Mouse (Mus musculus): Measurements from ENCODE around the gene Tnfrsf19. TPM values are rescaled to one million over a fixed set of nuclear protein-coding genes. Genes with fewer than 3 reads are reported as not detected.

Tnfrsf19 gene
- polyA plus RNA-seq, 1 experiment from 2014 or later: 127 TPM

GRCm38 (mm10) chr14:60993092-60993491 lies 53.2 kb downstream of the Tnfrsf19 start:
- no peak overlapping the region for H3K27ac ChIP-seq (ENCODE audit: low read depth, low read length)
- ATAC-seq (replicated peaks; ENCODE audit: low FRiP score) (no peak), DNase-seq (ENCODE audit: low spot score) (no peak)
- no peaks in the 10 kb centered on the region for H3K9me3 ChIP-seq (ENCODE audit: control insufficient read depth, low read length)
- H3K4me2 ChIP-seq (ENCODE audit: low read depth, low read length, severe bottlenecking): no peak overlapping the region
- H3K27me3 ChIP-seq (ENCODE audit: control insufficient read depth, insufficient read depth, low read length): no peaks in the 10 kb centered on the region
- H3K4me3 ChIP-seq (ENCODE audit: low read depth, low read length): no peak overlapping the region
- H3K4me1 ChIP-seq (replicated peaks; ENCODE audit: control insufficient read depth, insufficient read depth, low read length): peaks cover 11% of the 10 kb centered on the region; the same call in 1 of the 2 replicates
- H3K9ac ChIP-seq (ENCODE audit: low read length): no peak overlapping the region
- no peaks in the 10 kb centered on the region; the same call in 1 of the 2 replicates for H3K36me3 ChIP-seq (ENCODE audit: control insufficient read depth, insufficient read depth, low read length)
- 95% methylated on average over 3 of the region's 3 CpGs for WGBS

DNA sequence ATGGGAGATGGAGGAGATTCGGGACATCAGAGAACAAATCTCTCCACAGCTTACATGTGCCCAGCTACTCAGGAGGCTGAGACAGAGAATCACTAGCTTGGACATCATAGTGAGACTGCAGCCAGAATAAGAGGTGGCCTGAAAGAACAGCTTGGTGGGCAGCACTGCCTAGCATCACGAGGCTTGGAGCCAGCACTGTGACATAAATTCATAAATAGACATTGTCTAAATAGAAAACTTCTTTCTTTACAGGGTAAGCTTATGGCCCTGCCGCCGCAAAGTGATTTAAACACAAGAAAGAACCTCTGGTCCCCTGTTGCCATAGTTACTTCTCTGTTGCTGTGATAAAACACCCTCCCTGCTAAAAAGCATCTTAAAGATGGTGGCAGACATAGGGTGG lies 54.1 kb downstream of the Tnfrsf19 start:
- no peak overlapping the region for H3K4me2 ChIP-seq (ENCODE audit: low read depth, low read length, severe bottlenecking)
- no peaks in the 10 kb centered on the region; the same call in 1 of the 2 replicates for H3K36me3 ChIP-seq (ENCODE audit: control insufficient read depth, insufficient read depth, low read length)
- H3K27me3 ChIP-seq (ENCODE audit: control insufficient read depth, insufficient read depth, low read length): no peaks in the 10 kb centered on the region
- H3K27ac ChIP-seq (ENCODE audit: low read depth, low read length): no peak overlapping the region
- no peak for DNase-seq (ENCODE audit: low spot score)
- no peak overlapping the region for H3K9ac ChIP-seq (ENCODE audit: low read length)
- no peak for ATAC-seq (replicated peaks; ENCODE audit: low FRiP score)
- 80% methylated on average over 4 of the region's 4 CpGs for WGBS
- H3K4me3 ChIP-seq (ENCODE audit: low read depth, low read length): no peak overlapping the region
- peaks cover 9% of the 10 kb centered on the region; the same call in 1 of the 2 replicates for H3K4me1 ChIP-seq (replicated peaks; ENCODE audit: control insufficient read depth, insufficient read depth, low read length)
- H3K9me3 ChIP-seq (ENCODE audit: control insufficient read depth, low read length): no peaks in the 10 kb centered on the region

GRCm38 (mm10) chr14:60988228-60988627 lies 58.1 kb downstream of the Tnfrsf19 start:
- 34% methylated on average over 6 of the region's 6 CpGs for WGBS
- no peak for DNase-seq (ENCODE audit: low spot score)
- no peaks in the 10 kb centered on the region for H3K36me3 ChIP-seq (ENCODE audit: control insufficient read depth, insufficient read depth, low read length)

GRCm38 (mm10) chr14:60986926-60987325 lies 59.4 kb downstream of the Tnfrsf19 start:
- no peak overlapping the region for H3K4me3 ChIP-seq (ENCODE audit: low read depth, low read length)
- ATAC-seq (replicated peaks; ENCODE audit: low FRiP score) (no peak), DNase-seq (ENCODE audit: low spot score) (no peak)
- H3K4me1 ChIP-seq (replicated peaks; ENCODE audit: control insufficient read depth, insufficient read depth, low read length): peaks cover 20% of the 10 kb centered on the region
- H3K9me3 ChIP-seq (ENCODE audit: control insufficient read depth, low read length): no peaks in the 10 kb centered on the region
- no peaks in the 10 kb centered on the region for H3K36me3 ChIP-seq (ENCODE audit: control insufficient read depth, insufficient read depth, low read length)
- H3K27me3 ChIP-seq (ENCODE audit: control insufficient read depth, insufficient read depth, low read length): no peaks in the 10 kb centered on the region
- H3K4me2 ChIP-seq (ENCODE audit: low read depth, low read length, severe bottlenecking): no peak overlapping the region
- H3K27ac ChIP-seq (ENCODE audit: low read depth, low read length): peak overlapping the region; percentile 19; the same call in 1 of the 2 replicates
- 44% methylated on average over 5 of the region's 5 CpGs for WGBS
- no peak overlapping the region for H3K9ac ChIP-seq (ENCODE audit: low read length)

More at GRCm38 (mm10) chr14:60988228-60988627, 58.1 kb downstream of the Tnfrsf19 start:
- no peaks in the 10 kb centered on the region for H3K27me3 ChIP-seq (ENCODE audit: control insufficient read depth, insufficient read depth, low read length)
- H3K9me3 ChIP-seq (ENCODE audit: control insufficient read depth, low read length): no peaks in the 10 kb centered on the region
- H3K27ac ChIP-seq (ENCODE audit: low read depth, low read length): no peak overlapping the region
- ATAC-seq (replicated peaks; ENCODE audit: low FRiP score): 0 out of 2 replicates have a peak, but pooled peaks have one; percentile 39
- H3K4me3 ChIP-seq (ENCODE audit: low read depth, low read length): no peak overlapping the region
- no peak overlapping the region for H3K4me2 ChIP-seq (ENCODE audit: low read depth, low read length, severe bottlenecking)
- peaks cover 20% of the 10 kb centered on the region for H3K4me1 ChIP-seq (replicated peaks; ENCODE audit: control insufficient read depth, insufficient read depth, low read length)
- H3K9ac ChIP-seq (ENCODE audit: low read length): no peak overlapping the region

DNA sequence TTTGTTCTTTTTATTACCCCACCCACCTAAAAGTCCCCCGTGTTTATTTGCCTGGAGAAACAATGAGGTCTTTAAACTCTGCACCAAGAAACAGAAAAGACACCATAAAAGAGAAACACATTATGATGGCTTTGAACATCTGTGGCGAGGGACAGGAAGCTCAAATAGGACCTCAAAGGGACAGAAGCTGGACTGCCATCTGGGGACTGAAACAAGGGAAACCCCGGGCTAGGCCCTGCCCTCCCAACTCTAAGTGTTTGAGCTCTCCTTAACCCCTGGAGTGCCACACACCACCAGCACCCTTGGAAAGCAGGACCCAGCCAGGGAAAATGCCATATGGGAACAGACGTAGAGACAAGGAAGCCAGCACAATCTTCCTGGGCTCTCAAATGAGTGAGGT lies 61.2 kb downstream of the Tnfrsf19 start:
- Histone ChIP-seq H3K36me3 (ENCODE audit: control insufficient read depth, insufficient read depth, low read length) (peaks cover 2% of the 10 kb centered on the region; the same call in 1 of the 2 replicates), H3K9me3 (ENCODE audit: control insufficient read depth, low read length) (no peaks in the 10 kb centered on the region), H3K4me1 (replicated peaks; ENCODE audit: control insufficient read depth, insufficient read depth, low read length) (peaks cover 20% of the 10 kb centered on the region), H3K4me3 (ENCODE audit: low read depth, low read length) (no peak overlapping the region), H3K4me2 (ENCODE audit: low read depth, low read length, severe bottlenecking) (no peak overlapping the region), H3K27ac (ENCODE audit: low read depth, low read length) (no peak overlapping the region), H3K27me3 (ENCODE audit: control insufficient read depth, insufficient read depth, low read length) (no peaks in the 10 kb centered on the region), H3K9ac (ENCODE audit: low read length) (no peak overlapping the region)
- ATAC-seq (replicated peaks; ENCODE audit: low FRiP score): no peak
- WGBS: 10% methylated on average over 4 of the region's 4 CpGs
- no peak for DNase-seq (ENCODE audit: low spot score)

- H3K4me3 ChIP-seq (ENCODE audit: low read depth, low read length): no peak overlapping the region
- H3K4me2 ChIP-seq (ENCODE audit: low read depth, low read length, severe bottlenecking): no peak overlapping the region
- H3K27me3 ChIP-seq (ENCODE audit: control insufficient read depth, insufficient read depth, low read length): no peaks in the 10 kb centered on the region
- WGBS: 68% methylated on average over 6 of the region's 6 CpGs
- ATAC-seq (replicated peaks; ENCODE audit: low FRiP score) (no peak), DNase-seq (ENCODE audit: low spot score) (no peak)
- no peak overlapping the region for H3K27ac ChIP-seq (ENCODE audit: low read depth, low read length)
- peaks cover 20% of the 10 kb centered on the region for H3K4me1 ChIP-seq (replicated peaks; ENCODE audit: control insufficient read depth, insufficient read depth, low read length)
- H3K36me3 ChIP-seq (ENCODE audit: control insufficient read depth, insufficient read depth, low read length): peaks cover 2% of the 10 kb centered on the region; the same call in 1 of the 2 replicates
- no peak overlapping the region for H3K9ac ChIP-seq (ENCODE audit: low read length)
- no peaks in the 10 kb centered on the region for H3K9me3 ChIP-seq (ENCODE audit: control insufficient read depth, low read length)
Observed at GRCm38 (mm10) chr14:60984266-60984665, 62.0 kb downstream of the Tnfrsf19 start.

DNA sequence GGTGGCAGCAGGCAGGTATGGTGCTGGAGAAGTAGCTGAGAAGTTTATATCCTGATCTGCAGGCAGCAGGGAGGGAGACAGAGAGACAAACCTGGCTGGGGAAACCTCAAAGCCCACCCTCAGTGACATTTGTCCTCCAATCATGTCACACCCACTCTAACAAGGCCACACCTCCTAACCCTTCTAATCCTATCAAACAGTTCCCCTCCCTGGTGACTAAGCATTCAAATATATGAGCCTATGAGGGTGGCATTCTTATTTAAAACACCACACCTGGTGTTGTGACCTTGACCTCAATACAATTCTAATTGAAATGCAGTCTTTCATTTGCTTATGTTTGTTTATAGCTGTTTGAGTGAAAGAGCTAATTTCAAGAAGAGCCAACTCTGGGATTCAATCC lies 64.2 kb downstream of the Tnfrsf19 start:
- peaks cover 12% of the 10 kb centered on the region for H3K4me1 ChIP-seq (replicated peaks; ENCODE audit: control insufficient read depth, insufficient read depth, low read length)

GRCm38 (mm10) chr14:60980244-60980887 lies 65.9 kb downstream of the Tnfrsf19 start:
- H3K9me3 ChIP-seq (ENCODE audit: control insufficient read depth, low read length): no peaks in the 10 kb centered on the region
- ATAC-seq (replicated peaks; ENCODE audit: low FRiP score): no peak
- peaks cover 2% of the 10 kb centered on the region; the same call in 1 of the 2 replicates for H3K36me3 ChIP-seq (ENCODE audit: control insufficient read depth, insufficient read depth, low read length)
- DNase-seq (ENCODE audit: low spot score): no peak
- H3K4me3 ChIP-seq (ENCODE audit: low read depth, low read length): no peak overlapping the region
- no peak overlapping the region for H3K27ac ChIP-seq (ENCODE audit: low read depth, low read length)
- 96% methylated on average over 5 of the region's 5 CpGs for WGBS
- no peaks in the 10 kb centered on the region for H3K27me3 ChIP-seq (ENCODE audit: control insufficient read depth, insufficient read depth, low read length)
- H3K4me2 ChIP-seq (ENCODE audit: low read depth, low read length, severe bottlenecking): no peak overlapping the region
- H3K9ac ChIP-seq (ENCODE audit: low read length): no peak overlapping the region
- H3K4me1 ChIP-seq (replicated peaks; ENCODE audit: control insufficient read depth, insufficient read depth, low read length): peaks cover 8% of the 10 kb centered on the region

More for the DNA sequence above, 64.2 kb downstream of the Tnfrsf19 start:
- no peak for ATAC-seq (replicated peaks; ENCODE audit: low FRiP score)
- DNase-seq (ENCODE audit: low spot score): no peak
- Histone ChIP-seq H3K4me3 (ENCODE audit: low read depth, low read length) (no peak overlapping the region), H3K36me3 (ENCODE audit: control insufficient read depth, insufficient read depth, low read length) (peaks cover 2% of the 10 kb centered on the region; the same call in 1 of the 2 replicates), H3K4me2 (ENCODE audit: low read depth, low read length, severe bottlenecking) (no peak overlapping the region), H3K27ac (ENCODE audit: low read depth, low read length) (no peak overlapping the region), H3K9me3 (ENCODE audit: control insufficient read depth, low read length) (no peaks in the 10 kb centered on the region), H3K27me3 (ENCODE audit: control insufficient read depth, insufficient read depth, low read length) (no peaks in the 10 kb centered on the region), H3K9ac (ENCODE audit: low read length) (no peak overlapping the region)

DNA sequence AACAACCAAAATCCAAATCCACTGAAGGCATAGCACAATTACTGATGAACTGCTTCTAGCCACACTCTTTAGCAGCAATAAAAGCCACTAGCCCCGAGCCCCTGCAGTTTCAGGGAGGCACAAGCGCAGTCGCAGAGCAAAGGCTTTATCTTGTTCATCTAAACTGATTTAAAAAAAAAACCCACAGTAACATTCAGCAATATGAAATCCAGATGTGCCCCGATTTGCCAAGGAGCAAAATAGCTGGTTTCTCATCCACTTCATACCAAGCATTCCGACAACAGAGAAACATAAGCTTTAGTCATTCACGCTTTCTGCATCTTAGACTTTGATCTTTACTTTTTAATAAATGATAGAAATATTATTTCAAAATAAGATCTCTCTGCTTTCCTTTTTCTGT lies 68.2 kb downstream of the Tnfrsf19 start:
- H3K9me3 ChIP-seq (ENCODE audit: control insufficient read depth, low read length): no peaks in the 10 kb centered on the region
- no peak for ATAC-seq (replicated peaks; ENCODE audit: low FRiP score)
- H3K4me1 ChIP-seq (replicated peaks; ENCODE audit: control insufficient read depth, insufficient read depth, low read length): no peaks in the 10 kb centered on the region
- no peak overlapping the region for H3K9ac ChIP-seq (ENCODE audit: low read length)
- no peak for DNase-seq (ENCODE audit: low spot score)
- no peaks in the 10 kb centered on the region for H3K27me3 ChIP-seq (ENCODE audit: control insufficient read depth, insufficient read depth, low read length)
- H3K27ac ChIP-seq (ENCODE audit: low read depth, low read length): no peak overlapping the region
- peaks cover 4% of the 10 kb centered on the region; the same call in 1 of the 2 replicates for H3K36me3 ChIP-seq (ENCODE audit: control insufficient read depth, insufficient read depth, low read length)
- H3K4me2 ChIP-seq (ENCODE audit: low read depth, low read length, severe bottlenecking): no peak overlapping the region
- 60% methylated on average over 6 of the region's 6 CpGs for WGBS
- H3K4me3 ChIP-seq (ENCODE audit: low read depth, low read length): no peak overlapping the region

Measured in forebrain, embryonic 11.5 days (tissue).